Mouse (Mus musculus) lung, embryonic 14.5 days (tissue): ENCODE data around the gene Pabpc1l. TPM values are rescaled to one million over a fixed set of nuclear protein-coding genes. Genes with fewer than 3 reads are reported as not detected.
"Not testable (repeated sequence)": the region's sequence is repeated elsewhere in the genome, so short reads cannot be mapped to it uniquely, and the experiment has no call there.

ENCODE experiments used
- ATAC-seq: fragments of 200-750 bp; cut with Nextera tagmentation; 2 replicates; pipeline ENCODE4 v1.8.0; 2017; ENCODE audit warnings: mild to moderate bottlenecking, moderate TSS enrichment, moderate library complexity; ENCODE audit not compliant: insufficient read depth
- DNase-seq: peaks from one replicate; pipeline ENCODE4 v3.0.0-alpha.2; 2015
- H3K27ac ChIP-seq: fragments of 300-500 bp; sonication (generic); 2 replicates; pipeline ENCODE4 v1.5.1; 2014; ENCODE audit warnings: low read depth, mild to moderate bottlenecking, moderate library complexity
- H3K27me3 ChIP-seq: fragments of 300-500 bp; sonication (generic); 2 replicates; pipeline ENCODE4 v1.6.1; 2014; ENCODE audit warnings: low read length, control low read depth; ENCODE audit not compliant: insufficient read depth
- H3K36me3 ChIP-seq: fragments of 300-500 bp; sonication (generic); 2 replicates; pipeline ENCODE4 v1.6.1; 2014; ENCODE audit warnings: control low read depth; ENCODE audit not compliant: insufficient read depth
- H3K4me1 ChIP-seq: fragments of 300-500 bp; sonication (generic); 2 replicates; pipeline ENCODE4 v1.6.1; 2014; ENCODE audit warnings: antibody characterized with exemption, control low read depth; ENCODE audit not compliant: insufficient read depth
- H3K4me2 ChIP-seq: fragments of 300-500 bp; sonication (generic); 2 replicates; pipeline ENCODE4 v1.6.1; 2014; ENCODE audit warnings: mild to moderate bottlenecking
- H3K4me3 ChIP-seq: fragments of 300-500 bp; sonication (generic); 2 replicates; pipeline ENCODE4 v1.5.1; 2014; ENCODE audit warnings: low read depth, low read length
- H3K9ac ChIP-seq: fragments of 300-500 bp; sonication (generic); 2 replicates; pipeline ENCODE4 v1.6.1; 2014
- H3K9me3 ChIP-seq: fragments of 300-500 bp; sonication (generic); 2 replicates; pipeline ENCODE4 v1.6.1; 2016; ENCODE audit warnings: low read depth, low read length, control low read depth
- CTCF ChIP-seq: IDR thresholded peaks from 2 replicates; pipeline ENCODE4 v1.5.1; 2016; ENCODE audit warnings: antibody characterized with exemption, low read depth
- WGBS: fragments of 180-500 bp; shearing (Covaris S2); extraction: QIAGEN DNeasy Blood & Tissue Kit; methylation state at CpG from one replicate; pipeline ENCODE4 v1.1.7; 2014; 5-methylcytosine and 5-hydroxymethylcytosine counted together
- polyA plus RNA-seq: library from polyadenylated mRNA; unstranded; fragments of >200 nt; fragmentation: Nextera tagmentation; extraction: Ambion mirVana; gene quantifications from 2 replicates; pipeline ENCODE4 v1.2.1, GENCODE M21; 2014

Gene Pabpc1l
- polyA plus RNA-seq, 1 experiment from 2014 or later, result 1.1 TPM

- peaks cover 76% of the 10 kb centered on the region for H3K36me3 ChIP-seq
Observed at GRCm38 (mm10) chr2:164054671-164055070, 29.4 kb downstream of the Pabpc1l start.

GRCm38 (mm10) chr2:164059634-164060235, 34.5 kb downstream of the Pabpc1l start:
- TF ChIP-seq CTCF, result no peak
- H3K9ac ChIP-seq, result no peak overlapping the region

More at GRCm38 (mm10) chr2:164054671-164055070, 29.4 kb downstream of the Pabpc1l start:
- 87% methylated on average over 8 of the region's 8 CpGs for WGBS
- Histone ChIP-seq H3K4me1 (no peaks in the 10 kb centered on the region), H3K4me3 (no peak overlapping the region), H3K9me3 (no peaks in the 10 kb centered on the region), H3K27ac (no peak overlapping the region), H3K9ac (no peak overlapping the region), H3K27me3 (no peaks in the 10 kb centered on the region), H3K4me2 (no peak overlapping the region)
- DNase-seq (no peak), ATAC-seq (no peak)
- TF ChIP-seq CTCF, result no peak

GRCm38 (mm10) chr2:164070142-164070764, 45.0 kb downstream of the Pabpc1l start, which contains the start of gene Stk4:
Stk4 (plus strand) TSS chr2:164070322.
- TF ChIP-seq CTCF, result no peak
- Histone ChIP-seq H3K4me2 (peak within 1 kb of the TSS; percentile 94), H3K4me1 (peaks cover 11% of the 10 kb centered on the region), H3K27ac (peak within 1 kb of the TSS; percentile 82), H3K9me3 (no peaks in the 10 kb centered on the region), H3K9ac (peak within 1 kb of the TSS; percentile 85), H3K36me3 (peaks cover 17% of the 10 kb centered on the region), H3K27me3 (no peaks in the 10 kb centered on the region), H3K4me3 (peak within 1 kb of the TSS; percentile 88)
- WGBS, result under 1% methylated on average over 45 of the region's 45 CpGs
- DNase-seq (peak; percentile 56), ATAC-seq (peak; percentile 47)

More at GRCm38 (mm10) chr2:164059634-164060235, 34.5 kb downstream of the Pabpc1l start:
- no peak for DNase-seq
- 89% methylated on average over 8 of the region's 8 CpGs for WGBS
- Histone ChIP-seq H3K27ac (no peak overlapping the region), H3K36me3 (peaks cover 87% of the 10 kb centered on the region), H3K9me3 (no peaks in the 10 kb centered on the region), H3K27me3 (no peaks in the 10 kb centered on the region), H3K4me2 (no peak overlapping the region), H3K4me3 (no peak overlapping the region), H3K4me1 (no peaks in the 10 kb centered on the region)
- ATAC-seq, result no peak

- Histone ChIP-seq H3K36me3 (peaks cover 10% of the 10 kb centered on the region; the same call in 1 of the 2 replicates), H3K4me1 (peaks cover 11% of the 10 kb centered on the region), H3K4me3 (peak within 1 kb of the TSS; percentile 88), H3K27me3 (no peaks in the 10 kb centered on the region), H3K9me3 (no peaks in the 10 kb centered on the region), H3K27ac (peak within 1 kb of the TSS; percentile 82), H3K9ac (peak within 1 kb of the TSS; percentile 85), H3K4me2 (peak within 1 kb of the TSS; percentile 94)
- TF ChIP-seq CTCF, result no peak
- peak; percentile 98 for DNase-seq
- WGBS, result under 1% methylated on average over 53 of the region's 55 CpGs
- ATAC-seq, result peak; percentile 97
Observed at GRCm38 (mm10) chr2:164070765-164071436, 45.7 kb downstream of the Pabpc1l start, which contains the start of gene Tomm34. Tomm34 (minus strand) TSS chr2:164071169.

GRCm38 (mm10) chr2:164071437-164071820, 46.2 kb downstream of the Pabpc1l start:
- H3K27me3 ChIP-seq, DNase-seq, H3K9ac ChIP-seq, H3K36me3 ChIP-seq, H3K9me3 ChIP-seq: not testable (repeated sequence)
- H3K4me1 ChIP-seq, result peaks cover 11% of the 10 kb centered on the region
- peak overlapping the region; percentile 69; the same call in 1 of the 2 replicates for H3K27ac ChIP-seq
- H3K4me3 ChIP-seq, result peak overlapping the region; percentile 88; the same call in 1 of the 2 replicates
- WGBS, result 73% methylated on average over 11 of the region's 11 CpGs
- ATAC-seq, result 0 out of 2 replicates have a peak, but pooled peaks have one; percentile 0
- peak overlapping the region; percentile 94 for H3K4me2 ChIP-seq

GRCm38 (mm10) chr2:164072109-164072508, 46.9 kb downstream of the Pabpc1l start:
- ATAC-seq (no peak), DNase-seq (no peak)
- Histone ChIP-seq H3K4me3 (no peak overlapping the region), H3K9ac (no peak overlapping the region), H3K4me1 (peaks cover 11% of the 10 kb centered on the region), H3K9me3 (no peaks in the 10 kb centered on the region), H3K27ac (no peak overlapping the region), H3K36me3 (no peaks in the 10 kb centered on the region), H3K4me2 (no peak overlapping the region), H3K27me3 (no peaks in the 10 kb centered on the region)
- no peak for TF ChIP-seq CTCF
- 63% methylated on average over 2 of the region's 2 CpGs for WGBS

GRCm38 (mm10) chr2:164073120-164073519, 47.9 kb downstream of the Pabpc1l start:
- no peak for TF ChIP-seq CTCF
- Histone ChIP-seq H3K9me3 (no peaks in the 10 kb centered on the region), H3K36me3 (no peaks in the 10 kb centered on the region), H3K27me3 (no peaks in the 10 kb centered on the region), H3K4me1 (peaks cover 11% of the 10 kb centered on the region), H3K4me3 (no peak overlapping the region), H3K4me2 (no peak overlapping the region), H3K9ac (no peak overlapping the region), H3K27ac (no peak overlapping the region)
- DNase-seq, result no peak
- WGBS, result 85% methylated on average over 7 of the region's 7 CpGs
- ATAC-seq, result no peak
